Mouse (Mus musculus): ENCODE data around the gene Armc2. TPM values are rescaled to one million over a fixed set of nuclear protein-coding genes. Genes with fewer than 3 reads are reported as not detected.

The Armc2 gene
- polyA plus RNA-seq, 1 experiment = 0.50 TPM

- no peaks in the 10 kb centered on the region for H3K27me3 ChIP-seq (replicated peaks; ENCODE audit: control insufficient read depth, insufficient read depth, low read length)
- H3K4me3 ChIP-seq (ENCODE audit: insufficient read depth, low read depth, low read length) = no peak overlapping the region
- H3K4me1 ChIP-seq (ENCODE audit: control insufficient read depth, insufficient read depth, low read length) = no peaks in the 10 kb centered on the region
- DNase-seq = no peak
- no peaks in the 10 kb centered on the region for H3K36me3 ChIP-seq (ENCODE audit: control insufficient read depth, insufficient read depth, low read length)
- WGBS = 95% methylated on average over 8 of the region's 8 CpGs
- TF ChIP-seq CTCF (conservative IDR thresholded peaks at IDR 0.05; ENCODE audit: insufficient read depth, insufficient read length, low read depth, low read length) = no peak
- no peak for TF ChIP-seq POLR2A (IDR thresholded peaks at IDR 0.05; ENCODE audit: low read depth, low read length)
- no peak overlapping the region for H3K27ac ChIP-seq (ENCODE audit: insufficient read depth, low read depth, low read length)
These were observed 105.8 kb downstream of the Armc2 start for GRCm38 (mm10) chr10:41912290-41912994.

- Histone ChIP-seq H3K27me3 (replicated peaks; ENCODE audit: control insufficient read depth, insufficient read depth, low read length) (no peaks in the 10 kb centered on the region), H3K36me3 (ENCODE audit: control insufficient read depth, insufficient read depth, low read length) (peaks cover 3% of the 10 kb centered on the region; the same call in 1 of the 2 replicates), H3K4me3 (ENCODE audit: insufficient read depth, low read depth, low read length) (no peak overlapping the region), H3K27ac (ENCODE audit: insufficient read depth, low read depth, low read length) (no peak overlapping the region), H3K4me1 (ENCODE audit: control insufficient read depth, insufficient read depth, low read length) (no peaks in the 10 kb centered on the region)
- WGBS = 67% methylated on average over 6 of the region's 6 CpGs
- no peak for DNase-seq
- TF ChIP-seq CTCF (conservative IDR thresholded peaks at IDR 0.05; ENCODE audit: insufficient read depth, insufficient read length, low read depth, low read length) (no peak), POLR2A (IDR thresholded peaks at IDR 0.05; ENCODE audit: low read depth, low read length) (no peak)
These were observed 109.3 kb downstream of the Armc2 start for GRCm38 (mm10) chr10:41908899-41909298.

GRCm38 (mm10) chr10:41907950-41908349 is 110.3 kb downstream of the Armc2 start:
- no peaks in the 10 kb centered on the region for H3K4me1 ChIP-seq (ENCODE audit: control insufficient read depth, insufficient read depth, low read length)
- no peaks in the 10 kb centered on the region for H3K27me3 ChIP-seq (replicated peaks; ENCODE audit: control insufficient read depth, insufficient read depth, low read length)
- DNase-seq = no peak
- peaks cover 3% of the 10 kb centered on the region; the same call in 1 of the 2 replicates for H3K36me3 ChIP-seq (ENCODE audit: control insufficient read depth, insufficient read depth, low read length)
- 59% methylated on average over 4 of the region's 4 CpGs for WGBS
- no peak overlapping the region for H3K27ac ChIP-seq (ENCODE audit: insufficient read depth, low read depth, low read length)
- TF ChIP-seq CTCF (conservative IDR thresholded peaks at IDR 0.05; ENCODE audit: insufficient read depth, insufficient read length, low read depth, low read length) (no peak), POLR2A (IDR thresholded peaks at IDR 0.05; ENCODE audit: low read depth, low read length) (no peak)
- no peak overlapping the region for H3K4me3 ChIP-seq (ENCODE audit: insufficient read depth, low read depth, low read length)

- Histone ChIP-seq H3K27ac (ENCODE audit: insufficient read depth, low read depth, low read length) (no peak overlapping the region), H3K4me1 (ENCODE audit: control insufficient read depth, insufficient read depth, low read length) (no peaks in the 10 kb centered on the region), H3K27me3 (replicated peaks; ENCODE audit: control insufficient read depth, insufficient read depth, low read length) (no peaks in the 10 kb centered on the region), H3K4me3 (ENCODE audit: insufficient read depth, low read depth, low read length) (no peak overlapping the region), H3K36me3 (ENCODE audit: control insufficient read depth, insufficient read depth, low read length) (peaks cover 3% of the 10 kb centered on the region; the same call in 1 of the 2 replicates)
- 85% methylated on average over 11 of the region's 11 CpGs for WGBS
- TF ChIP-seq POLR2A (IDR thresholded peaks at IDR 0.05; ENCODE audit: low read depth, low read length) (no peak), CTCF (conservative IDR thresholded peaks at IDR 0.05; ENCODE audit: insufficient read depth, insufficient read length, low read depth, low read length) (no peak)
- no peak for DNase-seq
These were observed 110.8 kb downstream of the Armc2 start for GRCm38 (mm10) chr10:41907473-41907872.

GRCm38 (mm10) chr10:41901864-41902263 is 116.4 kb downstream of the Armc2 start:
- H3K27ac ChIP-seq (ENCODE audit: insufficient read depth, low read depth, low read length) = no peak overlapping the region
- no peaks in the 10 kb centered on the region for H3K4me1 ChIP-seq (ENCODE audit: control insufficient read depth, insufficient read depth, low read length)
- no peaks in the 10 kb centered on the region for H3K27me3 ChIP-seq (replicated peaks; ENCODE audit: control insufficient read depth, insufficient read depth, low read length)
- H3K4me3 ChIP-seq (ENCODE audit: insufficient read depth, low read depth, low read length) = no peak overlapping the region
- TF ChIP-seq CTCF (conservative IDR thresholded peaks at IDR 0.05; ENCODE audit: insufficient read depth, insufficient read length, low read depth, low read length) = no peak
- TF ChIP-seq POLR2A (IDR thresholded peaks at IDR 0.05; ENCODE audit: low read depth, low read length) = no peak
- DNase-seq = no peak
- H3K36me3 ChIP-seq (ENCODE audit: control insufficient read depth, insufficient read depth, low read length) = peaks cover 7% of the 10 kb centered on the region
- 94% methylated on average over 6 of the region's 6 CpGs for WGBS

GRCm38 (mm10) chr10:41901456-41901855 is 116.8 kb downstream of the Armc2 start:
- DNase-seq = no peak
- 80% methylated on average over 8 of the region's 8 CpGs for WGBS
- TF ChIP-seq CTCF (conservative IDR thresholded peaks at IDR 0.05; ENCODE audit: insufficient read depth, insufficient read length, low read depth, low read length) = no peak
- no peak for TF ChIP-seq POLR2A (IDR thresholded peaks at IDR 0.05; ENCODE audit: low read depth, low read length)
- Histone ChIP-seq H3K4me1 (ENCODE audit: control insufficient read depth, insufficient read depth, low read length) (no peaks in the 10 kb centered on the region), H3K4me3 (ENCODE audit: insufficient read depth, low read depth, low read length) (no peak overlapping the region), H3K27me3 (replicated peaks; ENCODE audit: control insufficient read depth, insufficient read depth, low read length) (no peaks in the 10 kb centered on the region), H3K36me3 (ENCODE audit: control insufficient read depth, insufficient read depth, low read length) (peaks cover 5% of the 10 kb centered on the region), H3K27ac (ENCODE audit: insufficient read depth, low read depth, low read length) (no peak overlapping the region)

GRCm38 (mm10) chr10:41896865-41897264 is 121.4 kb downstream of the Armc2 start:
- peaks cover 4% of the 10 kb centered on the region for H3K36me3 ChIP-seq (ENCODE audit: control insufficient read depth, insufficient read depth, low read length)

More at GRCm38 (mm10) chr10:41896865-41897264, 121.4 kb downstream of the Armc2 start:
- no peak for DNase-seq
- TF ChIP-seq POLR2A (IDR thresholded peaks at IDR 0.05; ENCODE audit: low read depth, low read length) (no peak), CTCF (conservative IDR thresholded peaks at IDR 0.05; ENCODE audit: insufficient read depth, insufficient read length, low read depth, low read length) (no peak)
- Histone ChIP-seq H3K4me1 (ENCODE audit: control insufficient read depth, insufficient read depth, low read length) (peaks cover 10% of the 10 kb centered on the region), H3K27me3 (replicated peaks; ENCODE audit: control insufficient read depth, insufficient read depth, low read length) (no peaks in the 10 kb centered on the region), H3K4me3 (ENCODE audit: insufficient read depth, low read depth, low read length) (no peak overlapping the region), H3K27ac (ENCODE audit: insufficient read depth, low read depth, low read length) (no peak overlapping the region)
- 82% methylated on average over 2 of the region's 2 CpGs for WGBS
